Mouse (Mus musculus) E14TG2a.4 (cell line): ENCODE measurements at regions not wholly inside any gene's neighbourhood (a gene's known extent, or its start where the extent isn't known, plus 50 kb on each side); places are given as distances from the start of the nearest gene placed in this dataset.

Experiments used
- H3K27me3 ChIP-seq: 2 replicates; pipeline ENCODE4 v1.6.1; 2014; ENCODE audit warnings: low read length, control low read depth; ENCODE audit not compliant: insufficient read depth
- H3K36me3 ChIP-seq: 2 replicates; pipeline ENCODE4 v1.6.1; 2014; ENCODE audit warnings: low read length, control low read depth; ENCODE audit not compliant: insufficient read depth
- H3K4me1 ChIP-seq: replicated peaks from 2 replicates; pipeline ENCODE4 v1.6.1; 2014; ENCODE audit warnings: low read depth, low read length, control low read depth
- H3K4me3 ChIP-seq: replicated peaks from 2 replicates; pipeline ENCODE4 v1.5.1; 2014; ENCODE audit warnings: mild to moderate bottlenecking, low read length
- H3K9me3 ChIP-seq: 2 replicates; pipeline ENCODE4 v1.6.1; 2014; ENCODE audit warnings: low read length, control low read depth
- CTCF ChIP-seq: conservative IDR thresholded peaks from 2 replicates; pipeline ENCODE4 v1.5.1; 2014; ENCODE audit warnings: low read length
- NANOG ChIP-seq: IDR thresholded peaks from 2 replicates; pipeline ENCODE4 v1.6.1; 2014; ENCODE audit warnings: borderline replicate concordance, low read length, mixed read lengths
- POU5F1 ChIP-seq: IDR thresholded peaks from 2 replicates; pipeline ENCODE4 v1.6.1; 2014; ENCODE audit warnings: low read length, borderline replicate concordance

DNA sequence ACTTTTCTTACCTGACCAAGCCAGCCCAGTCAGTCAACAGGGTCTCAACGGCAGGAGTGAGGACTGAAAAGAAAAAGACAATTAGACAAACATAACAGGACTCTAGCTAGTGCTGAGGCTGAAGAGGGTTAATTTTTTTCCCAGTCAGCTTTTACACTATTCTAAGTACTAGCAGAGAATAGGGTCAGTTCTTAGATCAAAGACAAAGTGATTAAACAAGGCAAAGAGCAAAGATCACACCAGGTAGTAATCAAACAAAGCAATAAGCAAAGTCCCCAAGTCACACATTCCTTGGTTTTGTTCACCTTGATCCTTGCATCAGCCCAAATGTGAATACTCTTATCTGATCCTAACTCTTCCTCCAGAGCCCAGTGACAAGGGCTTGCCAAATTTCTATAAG, 267.8 kb upstream of the Tsc22d2 start:
- H3K27me3 ChIP-seq, result no peaks in the 10 kb centered on the region
- no peaks in the 10 kb centered on the region for H3K9me3 ChIP-seq
- H3K4me1 ChIP-seq, result no peaks in the 10 kb centered on the region
- H3K36me3 ChIP-seq, result no peaks in the 10 kb centered on the region
- TF ChIP-seq CTCF (no peak), NANOG (no peak), POU5F1 (no peak)
- H3K4me3 ChIP-seq, result no peak overlapping the region

DNA sequence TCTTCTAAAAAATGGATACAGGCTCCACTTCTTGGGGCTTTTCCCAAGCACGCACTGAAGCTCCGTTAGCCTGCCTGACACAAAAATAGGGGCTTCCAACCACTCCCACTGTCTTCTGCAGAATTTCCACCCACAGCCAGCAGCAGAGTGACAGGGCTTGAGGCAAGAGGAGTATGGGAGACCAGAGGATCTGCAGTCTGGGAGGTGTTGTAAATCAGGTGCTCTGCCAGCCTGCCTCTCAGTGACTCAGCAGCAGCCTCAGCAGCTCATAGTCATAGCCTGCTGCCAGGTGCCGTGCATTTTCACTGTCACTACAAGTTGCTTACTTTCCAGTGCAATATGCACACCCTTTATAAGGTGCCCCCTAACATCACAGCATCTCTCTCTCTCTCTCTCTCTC, 261.4 kb upstream of the Tsc22d2 start:
- H3K9me3 ChIP-seq, result peaks cover 10% of the 10 kb centered on the region; the same call in 1 of the 2 replicates
- no peaks in the 10 kb centered on the region for H3K36me3 ChIP-seq
- H3K4me3 ChIP-seq, result no peak overlapping the region
- H3K4me1 ChIP-seq, result no peaks in the 10 kb centered on the region
- H3K27me3 ChIP-seq, result peaks cover 11% of the 10 kb centered on the region
- TF ChIP-seq POU5F1 (no peak), CTCF (no peak), NANOG (no peak)

DNA sequence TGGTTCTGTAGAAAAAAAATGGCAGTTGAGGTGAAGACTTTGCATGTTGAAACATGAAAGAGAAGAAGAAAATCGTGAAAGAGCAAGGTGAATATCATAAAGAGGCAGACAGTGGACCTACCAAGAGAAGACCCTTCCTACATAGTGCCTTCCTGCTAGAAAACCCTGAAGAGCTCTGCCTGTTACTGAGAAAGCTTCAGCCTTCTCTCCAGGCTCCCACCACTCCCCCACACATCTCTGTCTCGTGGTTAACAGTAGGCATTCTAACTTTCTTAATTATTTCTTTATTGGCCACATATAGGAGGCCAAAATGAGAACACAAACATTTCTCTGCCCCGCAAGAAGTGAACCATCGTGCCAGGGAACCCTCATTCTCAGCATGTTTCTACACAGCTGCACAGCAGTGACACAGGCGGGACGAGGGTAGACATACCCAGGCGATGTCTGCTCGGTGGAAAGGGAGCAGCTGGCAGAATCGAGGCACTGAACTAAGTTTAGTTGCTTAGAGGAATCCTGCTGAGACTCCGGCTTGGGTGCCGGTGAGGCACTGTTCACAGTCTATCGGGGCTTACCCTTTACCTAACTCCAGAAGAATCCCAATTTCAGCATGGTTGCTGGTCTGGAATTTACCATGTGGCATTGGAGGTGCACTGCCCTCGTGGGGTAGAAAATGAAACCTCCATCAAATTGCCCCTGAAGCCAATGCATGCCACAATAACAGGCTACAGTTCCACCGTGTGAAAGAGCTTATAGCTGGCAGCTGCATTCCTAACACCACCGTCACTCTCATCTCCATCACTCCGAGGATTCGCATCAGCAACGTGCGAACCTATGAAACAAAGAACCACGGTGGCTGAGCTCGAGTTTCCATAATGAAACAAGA, 260.4 kb upstream of the Tsc22d2 start:
- no peaks in the 10 kb centered on the region for H3K36me3 ChIP-seq
- H3K27me3 ChIP-seq, result peaks cover 11% of the 10 kb centered on the region
- H3K4me3 ChIP-seq, result no peak overlapping the region
- H3K4me1 ChIP-seq, result no peaks in the 10 kb centered on the region
- TF ChIP-seq NANOG (no peak), CTCF (no peak), POU5F1 (no peak)
- peaks cover 10% of the 10 kb centered on the region; the same call in 1 of the 2 replicates for H3K9me3 ChIP-seq

DNA sequence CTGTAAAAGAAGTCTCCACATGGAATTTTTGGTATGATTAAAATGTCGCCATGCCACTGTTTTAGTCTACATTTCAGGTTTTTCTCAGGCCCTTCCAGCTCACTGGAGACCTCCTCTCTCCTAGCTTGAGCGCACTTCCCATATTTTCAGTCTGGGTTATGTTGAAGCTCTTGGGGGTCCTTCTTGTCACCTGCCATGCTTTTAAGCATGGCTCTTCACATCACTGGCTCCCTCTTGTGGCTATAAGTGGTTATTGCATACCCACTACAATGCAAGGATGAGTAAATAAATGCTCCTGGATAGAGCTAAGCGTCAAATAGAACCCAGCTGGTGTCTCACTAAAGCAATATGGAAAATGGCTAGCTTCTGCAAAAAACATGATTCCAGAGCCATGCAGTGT, 255.1 kb upstream of the Tsc22d2 start:
- H3K4me1 ChIP-seq, result peaks cover 12% of the 10 kb centered on the region
- no peaks in the 10 kb centered on the region for H3K36me3 ChIP-seq
- no peak overlapping the region for H3K4me3 ChIP-seq
- TF ChIP-seq NANOG (no peak), POU5F1 (no peak), CTCF (peak; percentile 96)
- H3K27me3 ChIP-seq, result peaks cover 19% of the 10 kb centered on the region
- peaks cover 10% of the 10 kb centered on the region; the same call in 1 of the 2 replicates for H3K9me3 ChIP-seq

DNA sequence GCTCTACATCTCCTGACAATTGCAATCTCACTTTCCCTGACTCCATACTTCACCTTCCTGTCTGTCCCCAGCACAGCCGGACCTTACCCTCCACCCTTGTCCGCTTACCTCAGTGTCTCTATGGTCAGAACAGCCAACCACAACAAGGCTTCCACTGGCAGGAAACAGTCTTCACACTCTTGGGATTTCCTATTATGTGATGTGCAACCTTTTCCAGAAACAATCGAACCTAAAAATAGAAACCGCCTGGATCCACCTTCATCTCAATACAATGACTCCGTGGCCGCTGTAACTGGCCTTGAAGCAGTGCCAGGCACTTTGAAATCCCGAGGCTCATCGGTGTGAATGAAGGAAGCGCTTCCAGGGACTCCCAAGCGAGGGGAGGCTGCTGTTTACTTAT, 252.3 kb upstream of the Tsc22d2 start:
- Histone ChIP-seq H3K36me3 (no peaks in the 10 kb centered on the region), H3K4me3 (no peak overlapping the region), H3K27me3 (peaks cover 17% of the 10 kb centered on the region), H3K4me1 (peaks cover 12% of the 10 kb centered on the region), H3K9me3 (no peaks in the 10 kb centered on the region)
- TF ChIP-seq NANOG (no peak), CTCF (no peak), POU5F1 (no peak)

DNA sequence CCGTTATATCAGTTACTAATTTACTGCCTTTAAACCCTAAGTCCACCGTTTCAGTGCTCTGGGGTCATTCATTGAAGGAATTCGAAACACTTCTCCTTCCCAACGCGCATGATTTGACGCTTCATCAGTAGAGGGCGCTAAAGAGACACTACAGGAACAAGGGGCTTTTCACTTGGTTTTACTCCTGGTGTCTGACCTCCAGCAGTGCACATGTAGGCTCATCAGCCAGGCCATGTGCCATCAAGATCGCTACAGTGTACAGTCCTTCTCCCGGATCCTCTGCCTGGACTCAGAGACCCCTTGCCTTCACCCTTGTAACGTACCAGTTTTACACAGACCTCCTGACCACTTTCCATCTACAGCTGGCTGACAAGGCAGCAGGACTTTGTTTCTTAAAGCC, 250.7 kb upstream of the Tsc22d2 start:
- TF ChIP-seq CTCF, result peak; percentile 84
- TF ChIP-seq NANOG, result no peak
- no peak for TF ChIP-seq POU5F1
- Histone ChIP-seq H3K4me1 (peaks cover 17% of the 10 kb centered on the region), H3K9me3 (no peaks in the 10 kb centered on the region), H3K27me3 (peaks cover 17% of the 10 kb centered on the region), H3K4me3 (no peak overlapping the region), H3K36me3 (no peaks in the 10 kb centered on the region)

DNA sequence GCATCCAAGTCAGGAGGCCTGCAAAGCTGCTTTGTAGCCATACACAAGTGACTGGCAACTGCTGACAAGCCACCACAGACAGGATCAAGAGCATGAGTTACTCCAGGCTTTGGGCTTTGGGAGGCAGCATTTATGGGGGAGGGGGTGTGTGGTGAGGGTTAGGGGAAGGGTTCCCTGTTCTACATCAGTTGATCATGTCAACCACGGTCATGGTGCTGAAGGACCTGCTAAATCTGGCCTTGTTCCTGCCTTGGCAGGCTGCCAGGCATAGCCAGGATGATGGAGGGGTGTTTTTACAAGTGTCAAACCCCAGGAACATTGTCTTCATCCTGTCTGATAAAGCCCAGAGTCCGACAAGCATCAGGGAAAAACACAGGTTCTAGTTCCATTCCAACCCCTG, 247.9 kb upstream of the Tsc22d2 start:
- Histone ChIP-seq H3K4me1 (peaks cover 17% of the 10 kb centered on the region), H3K36me3 (no peaks in the 10 kb centered on the region), H3K9me3 (no peaks in the 10 kb centered on the region), H3K27me3 (peaks cover 14% of the 10 kb centered on the region), H3K4me3 (no peak overlapping the region)
- TF ChIP-seq CTCF, result no peak
- TF ChIP-seq NANOG, result no peak
- TF ChIP-seq POU5F1, result no peak

DNA sequence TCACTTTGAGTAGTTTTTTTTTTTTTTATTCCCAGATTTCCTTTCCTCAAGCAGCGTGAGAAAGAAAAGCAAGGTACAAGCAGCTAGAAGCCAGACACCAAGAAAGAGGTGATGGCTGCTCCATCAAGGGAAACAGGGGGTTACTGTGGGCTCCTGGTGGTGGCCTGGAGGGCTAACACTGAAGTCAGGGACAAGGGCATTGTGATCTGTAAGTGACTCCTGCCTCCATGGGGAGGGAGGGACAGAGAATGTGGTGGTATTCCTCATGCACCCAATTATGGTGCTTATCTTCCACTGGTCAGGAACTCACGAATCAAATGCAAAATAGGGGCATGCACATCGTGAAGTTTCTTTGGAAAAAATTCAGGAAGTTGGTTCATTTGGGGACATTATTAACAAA, 247.4 kb upstream of the Tsc22d2 start:
- TF ChIP-seq CTCF, result no peak
- no peak for TF ChIP-seq POU5F1
- no peak for TF ChIP-seq NANOG
- peaks cover 16% of the 10 kb centered on the region for H3K4me1 ChIP-seq
- no peaks in the 10 kb centered on the region for H3K36me3 ChIP-seq
- H3K9me3 ChIP-seq, result no peaks in the 10 kb centered on the region
- H3K27me3 ChIP-seq, result peaks cover 12% of the 10 kb centered on the region
- no peak overlapping the region for H3K4me3 ChIP-seq

DNA sequence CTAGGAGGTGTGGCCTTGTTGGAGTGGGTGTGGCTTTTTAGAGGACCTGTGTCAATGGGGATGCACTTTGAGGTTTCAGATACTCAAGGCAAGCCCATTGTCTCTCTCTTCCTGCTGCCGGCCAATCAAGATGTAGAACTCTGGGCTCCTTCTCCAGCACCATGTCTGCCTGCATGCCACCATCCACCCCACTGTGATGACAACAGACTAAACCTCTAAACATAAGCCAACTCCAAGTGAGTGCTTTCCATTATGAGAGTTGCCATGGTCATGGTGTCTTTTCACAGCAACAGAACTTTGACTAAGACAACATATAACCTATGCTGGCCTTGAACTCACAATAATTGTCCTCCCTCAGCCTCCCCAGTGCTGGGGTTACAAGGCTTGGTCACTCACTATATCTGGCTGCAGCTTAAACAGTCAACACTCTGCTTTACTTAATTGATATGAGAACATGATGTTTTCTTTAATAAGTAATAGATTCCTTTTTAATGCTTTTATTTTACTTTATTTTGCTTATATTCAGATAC, 246.7 kb upstream of the Tsc22d2 start:
- Histone ChIP-seq H3K36me3 (no peaks in the 10 kb centered on the region), H3K9me3 (no peaks in the 10 kb centered on the region), H3K4me1 (peaks cover 9% of the 10 kb centered on the region), H3K4me3 (no peak overlapping the region), H3K27me3 (peaks cover 6% of the 10 kb centered on the region)
- no peak for TF ChIP-seq CTCF
- TF ChIP-seq POU5F1, result no peak
- no peak for TF ChIP-seq NANOG
